In genomic region chr8:121717982-121718425, GRCm38 (mm10) we compare ENCODE assay signal across 9 mouse cellular contexts. TPM values are rescaled to one million over a fixed set of nuclear protein-coding genes. Genes with fewer than 3 reads are reported as not detected.
DNase-seq lines count a peak whose midpoint lies in the region; ATAC-seq and TF ChIP-seq lines count a peak whose summit lies in the region.
"Had no signal": no experiment of that assay in that cellular context is flagged by ENCODE, and none has a peak within 500 bp of the region (broad histone marks: within the 10 kb centered on the region; RNA-seq: fewer than 3 reads in every experiment).

No protein-coding gene starts in this region.

- H3K27me3 ChIP-seq in E14TG2a.4 (ENCODE audit: insufficient read depth, low read length), result peaks cover 60% of the 10 kb centered on the region
- H3K27me3 ChIP-seq in forebrain, embryonic 13.5 days, result peaks cover 6% of the 10 kb centered on the region; the same call in 1 of the 2 replicates
- peaks cover 43% of the 10 kb centered on the region for H3K27me3 ChIP-seq in heart, embryonic 16.5 days (ENCODE audit: control insufficient read depth, insufficient read depth, low read length)
- H3K27me3 ChIP-seq in liver, embryonic 13.5 days, result peaks cover 26% of the 10 kb centered on the region
- no peaks in the 10 kb centered on the region for H3K27me3 ChIP-seq in neural tube, embryonic 14.5 days (ENCODE audit: control insufficient read depth, insufficient read depth, low read length)
- no peaks in the 10 kb centered on the region for H3K27me3 ChIP-seq in thymus, adult 2 months (ENCODE audit: control insufficient read depth, insufficient read depth, low read length)

- no peaks in the 10 kb centered on the region for H3K36me3 ChIP-seq in E14TG2a.4 (ENCODE audit: insufficient read depth, low read length)
- H3K36me3 ChIP-seq in forebrain, embryonic 13.5 days (ENCODE audit: poor library complexity, severe bottlenecking), result no peaks in the 10 kb centered on the region
- H3K36me3 ChIP-seq in heart, embryonic 16.5 days (ENCODE audit: control insufficient read depth, insufficient read depth), result no peaks in the 10 kb centered on the region
- H3K36me3 ChIP-seq in liver, embryonic 13.5 days, result no peaks in the 10 kb centered on the region
- no peaks in the 10 kb centered on the region for H3K36me3 ChIP-seq in neural tube, embryonic 14.5 days (ENCODE audit: control insufficient read depth, insufficient read depth, low read length)
- no peaks in the 10 kb centered on the region for H3K36me3 ChIP-seq in thymus, adult 2 months (ENCODE audit: control insufficient read depth, insufficient read depth, low read length)

- peak; percentile 17 for DNase-seq in c-Kit-positive CD71-positive TER-119-positive erythroid progenitor cells, embryonic 14.5 days (ENCODE audit: low spot score)
- peak; percentile 90 for DNase-seq in kidney, postnatal 14 days
- peak; percentile 25 for DNase-seq in liver, embryonic 13.5 days
- DNase-seq in thymus, adult 2 months, result peak; percentile 33

- peak; percentile 78 for TF ChIP-seq CTCF in E14TG2a.4 (conservative IDR thresholded peaks at IDR 0.05; ENCODE audit: low read length)
- TF ChIP-seq CTCF in thymus, adult 2 months (IDR thresholded peaks at IDR 0.05; ENCODE audit: borderline replicate concordance, control insufficient read depth, extremely low read depth, insufficient read depth, low read length, poor library complexity), result no peak

- 25% methylated on average over 12 of the region's 12 CpGs for WGBS in forebrain, embryonic 13.5 days
- 27% methylated on average over 12 of the region's 12 CpGs for WGBS in heart, embryonic 16.5 days
- WGBS in liver, embryonic 13.5 days (ENCODE audit: insufficient replicate concordance), result 26% methylated on average over 12 of the region's 12 CpGs
- WGBS in neural tube, embryonic 14.5 days, result 30% methylated on average over 12 of the region's 12 CpGs
- WGBS in thymus, adult 2 months, result 33% methylated on average over 12 of the region's 12 CpGs

- 0 out of 2 replicates have a peak overlapping the region, but pooled peaks have one; percentile 27 for H3K9ac ChIP-seq in forebrain, embryonic 13.5 days
- no peak overlapping the region for H3K9ac ChIP-seq in heart, embryonic 16.5 days (ENCODE audit: low read length)
- no peak overlapping the region for H3K9ac ChIP-seq in liver, embryonic 13.5 days
- no peak overlapping the region for H3K9ac ChIP-seq in neural tube, embryonic 14.5 days (replicated peaks; ENCODE audit: low read depth, low read length)

- H3K9me3 ChIP-seq in E14TG2a.4 (ENCODE audit: low read length), result no peaks in the 10 kb centered on the region
- H3K9me3 ChIP-seq in forebrain, embryonic 13.5 days (replicated peaks), result no peaks in the 10 kb centered on the region
- H3K9me3 ChIP-seq in heart, embryonic 16.5 days (replicated peaks; ENCODE audit: control insufficient read depth, low read length), result no peaks in the 10 kb centered on the region
- no peaks in the 10 kb centered on the region for H3K9me3 ChIP-seq in liver, embryonic 13.5 days (replicated peaks)
- H3K9me3 ChIP-seq in neural tube, embryonic 14.5 days (ENCODE audit: control insufficient read depth, low read length), result no peaks in the 10 kb centered on the region

- no peak overlapping the region for H3K27ac ChIP-seq in forebrain, embryonic 13.5 days
- H3K27ac ChIP-seq in heart, embryonic 16.5 days (ENCODE audit: low read length), result no peak overlapping the region
- H3K27ac ChIP-seq in liver, embryonic 13.5 days, result no peak overlapping the region
- H3K27ac ChIP-seq in neural tube, embryonic 14.5 days (ENCODE audit: low read depth, low read length), result no peak overlapping the region
- H3K27ac ChIP-seq in thymus, adult 2 months (ENCODE audit: control insufficient read depth, insufficient read depth, low read length), result no peak overlapping the region

- peak; percentile 91 for ATAC-seq in forebrain, embryonic 13.5 days
- ATAC-seq in heart, embryonic 16.5 days (replicated peaks; ENCODE audit: extremely low read depth, insufficient read depth, low FRiP score), result peak; percentile 72
- ATAC-seq in liver, embryonic 13.5 days (ENCODE audit: low read depth), result no peak
- ATAC-seq in neural tube, embryonic 14.5 days (ENCODE audit: low read depth), result peak; percentile 92

- TF ChIP-seq POLR2A in thymus, adult 2 months (IDR thresholded peaks at IDR 0.05; ENCODE audit: control insufficient read depth, extremely low read depth, insufficient read depth, low read length, poor library complexity), result no peak

- peak overlapping the region; percentile 53 for H3K4me2 ChIP-seq in forebrain, embryonic 13.5 days
- no peak overlapping the region for H3K4me2 ChIP-seq in heart, embryonic 16.5 days (ENCODE audit: low read depth, low read length)
- H3K4me2 ChIP-seq in liver, embryonic 13.5 days, result no peak overlapping the region
- peak overlapping the region; percentile 12; the same call in 1 of the 2 replicates for H3K4me2 ChIP-seq in neural tube, embryonic 14.5 days (ENCODE audit: low read depth, low read length)

- H3K4me1 ChIP-seq in E14TG2a.4 (replicated peaks; ENCODE audit: low read depth, low read length), result peaks cover 28% of the 10 kb centered on the region
- H3K4me1 ChIP-seq in forebrain, embryonic 13.5 days, result peaks cover 11% of the 10 kb centered on the region
- H3K4me1 ChIP-seq in heart, embryonic 16.5 days (ENCODE audit: control insufficient read depth, insufficient read depth, low read length), result no peaks in the 10 kb centered on the region
- H3K4me1 ChIP-seq in liver, embryonic 13.5 days (replicated peaks), result no peaks in the 10 kb centered on the region
- no peaks in the 10 kb centered on the region for H3K4me1 ChIP-seq in neural tube, embryonic 14.5 days (ENCODE audit: control insufficient read depth, insufficient read depth, low read length)
- H3K4me1 ChIP-seq in thymus, adult 2 months (replicated peaks; ENCODE audit: control insufficient read depth, insufficient read depth, low read length), result no peaks in the 10 kb centered on the region

- peak overlapping the region; percentile 64 for H3K4me3 ChIP-seq in E14TG2a.4 (replicated peaks; ENCODE audit: low read length)
- H3K4me3 ChIP-seq in forebrain, embryonic 13.5 days, result no peak overlapping the region
- H3K4me3 ChIP-seq in heart, embryonic 16.5 days (ENCODE audit: low read length), result no peak overlapping the region
- no peak overlapping the region for H3K4me3 ChIP-seq in liver, embryonic 13.5 days (replicated peaks)
- no peak overlapping the region for H3K4me3 ChIP-seq in neural tube, embryonic 14.5 days (ENCODE audit: low read depth, low read length)
- no peak overlapping the region for H3K4me3 ChIP-seq in thymus, adult 2 months (ENCODE audit: control insufficient read depth, insufficient read depth, low read length)
- H3K4me3 ChIP-seq: erythroblast, embryonic 14.5 days had no signal

RNA-seq across cellular contexts. Expression of gene Jph3, which starts 11.4 kb away (rescaled TPM):
- 34.9 and 36.7 TPM in 2 replicates for polyA plus RNA-seq in forebrain, embryonic 13.5 days (2015; fragmentation: Nextera tagmentation; extraction: Ambion mirVana)
- 0.21 and 0.25 TPM in 2 replicates for polyA plus RNA-seq in heart, embryonic 16.5 days (2015; fragmentation: Nextera tagmentation; extraction: Ambion mirVana)
- polyA plus RNA-seq in liver, embryonic 13.5 days (2015; fragmentation: Nextera tagmentation; extraction: Ambion mirVana), result 0.14 and 0.31 TPM in 2 replicates
- polyA plus RNA-seq in neural tube, embryonic 14.5 days (2014; fragmentation: Nextera tagmentation; extraction: Ambion mirVana), result 84.2 and 89.0 TPM in 2 replicates
- 0.07 TPM in 1 of 2 replicates, not detected in the other for polyA plus RNA-seq in thymus, adult 2 months (2012; rRNA removed)
- polyA plus RNA-seq: erythroblast, embryonic 14.5 days had no signal

Comparison
In these comparisons a context has a peak if more than half of its experiments do, and no peak if none do; other contexts are left out.
1. DNase-seq: peak in every context shown above with its lines; median percentile 90 in kidney, postnatal 14 days; 33 in thymus, adult 2 months; 25 in liver, embryonic 13.5 days; 17 in c-Kit-positive CD71-positive TER-119-positive erythroid progenitor cells, embryonic 14.5 days.
2. H3K4me2 ChIP-seq: peak in forebrain, embryonic 13.5 days (single experiment) and neural tube, embryonic 14.5 days (single experiment); none in heart, embryonic 16.5 days (single experiment) and liver, embryonic 13.5 days (single experiment).
3. RNA of gene Jph3, which starts 11.4 kb away (polyA plus RNA-seq): 84.2 to 89.0 TPM in neural tube, embryonic 14.5 days and 34.9 to 36.7 TPM in forebrain, embryonic 13.5 days; 0.21 to 0.25 TPM in heart, embryonic 16.5 days, 0.14 to 0.31 TPM in liver, embryonic 13.5 days and 0.07 TPM in thymus, adult 2 months; every median in the first group is over 10 times any median in the second.